Mouse (Mus musculus) cerebellum, adult 2 months (tissue): ENCODE measurements around the gene Gngt2.

ENCODE experiments used
- CTCF ChIP-seq: fragments of 200-500 bp; IDR thresholded peaks from 2 replicates; pipeline ENCODE4 v1.5.1; 2011; ENCODE audit warnings: low read depth, mild to moderate bottlenecking, control low read depth, low read length, moderate library complexity, borderline replicate concordance; ENCODE audit not compliant: insufficient read depth
- POLR2A ChIP-seq: fragments of 200-500 bp; IDR thresholded peaks from 2 replicates; pipeline ENCODE4 v1.6.1; 2011; ENCODE audit warnings: low read length, control low read depth, borderline replicate concordance; ENCODE audit not compliant: insufficient read depth

DNA sequence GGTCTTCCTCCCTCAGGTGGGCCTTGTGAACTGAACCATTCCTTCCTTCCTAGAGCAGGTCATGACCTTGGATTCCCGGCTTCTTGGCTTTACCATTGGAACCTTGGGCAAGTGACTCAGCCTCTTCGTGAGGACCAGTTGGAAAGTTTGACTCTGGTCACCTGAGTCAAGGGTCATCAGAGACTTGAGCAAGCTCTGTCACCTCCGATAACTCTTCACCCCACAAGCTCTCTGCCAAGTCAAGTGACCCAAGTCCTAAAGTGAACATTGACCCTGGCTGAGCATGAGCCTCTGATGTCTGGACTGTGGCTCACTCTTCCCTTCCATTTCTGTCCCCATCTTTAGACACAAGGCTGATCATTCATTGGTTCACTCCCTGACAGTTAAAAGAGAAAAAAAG is 15.5 kb upstream of the Gngt2 start:
- TF ChIP-seq CTCF (no peak), POLR2A (no peak)
